Mouse (Mus musculus): ENCODE measurements around the gene Nlrc4. TPM values are rescaled to one million over a fixed set of nuclear protein-coding genes. Genes with fewer than 3 reads are reported as not detected.

The Nlrc4 gene
- total RNA-seq, 2 experiments from 2014 or later: 0.39 to 0.42 TPM

- no peak for DNase-seq
Observed at GRCm38 (mm10) chr17:74430074-74430473, 28.9 kb downstream of the Nlrc4 start.

GRCm38 (mm10) chr17:74424401-74425005, 34.4 kb downstream of the Nlrc4 start:
- DNase-seq: peak; percentile 20

GRCm38 (mm10) chr17:74420656-74421055, 38.3 kb downstream of the Nlrc4 start:
- no peak for DNase-seq

GRCm38 (mm10) chr17:74418171-74418570, 40.8 kb downstream of the Nlrc4 start:
- no peak for DNase-seq

- DNase-seq: no peak
Observed at GRCm38 (mm10) chr17:74416841-74417360, 42.0 kb downstream of the Nlrc4 start.

- DNase-seq: no peak
Observed at GRCm38 (mm10) chr17:74414671-74415070, 44.3 kb downstream of the Nlrc4 start.

- no peak for DNase-seq
Observed at GRCm38 (mm10) chr17:74413324-74413723, 45.6 kb downstream of the Nlrc4 start.

GRCm38 (mm10) chr17:74409722-74410121, 49.2 kb downstream of the Nlrc4 start:
- DNase-seq: no peak

GRCm38 (mm10) chr17:74406487-74406886, 52.5 kb downstream of the Nlrc4 start:
- DNase-seq: no peak

- DNase-seq: peak; percentile 47
Observed at GRCm38 (mm10) chr17:74402486-74403222, 56.3 kb downstream of the Nlrc4 start.

- no peak for DNase-seq
Observed at GRCm38 (mm10) chr17:74397173-74397572, 61.8 kb downstream of the Nlrc4 start.

- no peak for DNase-seq
Observed at GRCm38 (mm10) chr17:74396766-74397165, 62.2 kb downstream of the Nlrc4 start.

- DNase-seq: peak; percentile 97
Observed at GRCm38 (mm10) chr17:74395383-74396065, 63.4 kb downstream of the Nlrc4 start, which contains the start of gene Slc30a6. Gene Slc30a6, plus strand, starts transcription at chr17:74395608.

- DNase-seq: no peak
Observed at GRCm38 (mm10) chr17:74394855-74395254, 64.1 kb downstream of the Nlrc4 start.

GRCm38 (mm10) chr17:74394381-74394780, 64.6 kb downstream of the Nlrc4 start:
- no peak for DNase-seq

GRCm38 (mm10) chr17:74389847-74390246, 69.1 kb downstream of the Nlrc4 start:
- DNase-seq: no peak

GRCm38 (mm10) chr17:74386657-74387056, 72.3 kb downstream of the Nlrc4 start:
- no peak for DNase-seq

GRCm38 (mm10) chr17:74376916-74377315, 82.0 kb downstream of the Nlrc4 start:
- DNase-seq: no peak

Other genes starting within 250 kb of the Nlrc4 start
- gene Memo1, start 163.6 kb downstream of the Nlrc4 start, total RNA-seq (2021): 10 to 100 TPM; 83.9 to 84.3 TPM
- gene Dpy30, start 135.2 kb downstream of the Nlrc4 start, total RNA-seq (2021): 100 to 1,000 TPM in 1 of 2 experiments, 10 to 100 TPM in 1; 88.2 to 100 TPM
- 10 to 100 TPM; 34.1 to 36.6 TPM for gene Spast, start 120.2 kb downstream of the Nlrc4 start, total RNA-seq (2021)
- gene Slc30a6, start 63.5 kb downstream of the Nlrc4 start, total RNA-seq (2021): 10 to 100 TPM; 19.5 TPM
- gene Yipf4, start 30.4 kb upstream of the Nlrc4 start, total RNA-seq (2021): 100 to 1,000 TPM in 1 of 2 experiments, 10 to 100 TPM in 1; 95.8 to 108 TPM
- gene Birc6, start 69.2 kb upstream of the Nlrc4 start, total RNA-seq (2021): 100 to 1,000 TPM in 1 of 2 experiments, 10 to 100 TPM in 1; 92.1 to 136 TPM